Mouse (Mus musculus): ENCODE data around the gene Sorbs1. TPM values are rescaled to one million over a fixed set of nuclear protein-coding genes. Genes with fewer than 3 reads are reported as not detected.

Sorbs1 gene
- total RNA-seq, 2 experiments from 2014 or later = 90.0 to 111 TPM

DNA sequence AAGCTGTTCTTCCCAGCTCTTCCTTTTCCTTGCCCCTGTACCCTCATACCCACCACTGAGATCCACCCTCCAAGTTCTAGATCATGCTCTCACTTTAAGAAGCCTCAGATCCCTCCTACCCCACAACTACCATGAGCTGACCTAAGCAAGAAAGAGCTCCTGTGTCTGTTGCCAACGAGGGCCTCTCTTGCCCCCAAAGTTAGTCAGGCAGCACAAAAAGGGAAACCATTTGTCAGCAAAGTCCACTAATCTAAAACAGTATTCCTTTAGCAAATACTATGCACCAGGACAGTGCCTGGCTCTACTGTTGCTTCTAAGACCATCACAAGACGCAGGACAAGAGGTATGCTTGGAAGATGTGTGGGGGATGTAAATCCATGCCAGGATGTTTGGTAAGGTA lies 106.4 kb downstream of the Sorbs1 start:
- no peak for DNase-seq

- no peak for DNase-seq
Observed at GRCm38 (mm10) chr19:40406661-40407060, 106.9 kb downstream of the Sorbs1 start.

DNA sequence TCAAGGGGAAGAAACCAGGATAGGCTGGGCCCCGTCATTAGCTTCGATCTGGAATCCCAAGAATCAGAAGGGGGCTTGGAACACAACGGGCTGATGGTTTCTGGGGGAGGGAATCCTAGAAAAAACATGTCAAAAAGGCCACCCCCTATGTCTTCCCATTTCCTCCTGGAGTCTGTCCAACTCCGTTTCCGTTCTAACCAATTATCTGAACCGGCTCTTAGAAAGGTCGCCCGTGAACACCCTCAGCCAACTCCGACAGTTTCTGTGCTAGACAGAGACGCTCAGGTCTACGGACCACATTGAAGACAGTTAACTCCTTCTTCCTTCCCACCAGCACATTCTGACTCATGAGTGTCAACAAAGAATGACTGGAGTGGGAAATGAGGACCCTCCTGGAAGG lies 107.8 kb downstream of the Sorbs1 start:
- DNase-seq = no peak

GRCm38 (mm10) chr19:40404582-40404981 lies 109.0 kb downstream of the Sorbs1 start:
- DNase-seq = no peak

DNA sequence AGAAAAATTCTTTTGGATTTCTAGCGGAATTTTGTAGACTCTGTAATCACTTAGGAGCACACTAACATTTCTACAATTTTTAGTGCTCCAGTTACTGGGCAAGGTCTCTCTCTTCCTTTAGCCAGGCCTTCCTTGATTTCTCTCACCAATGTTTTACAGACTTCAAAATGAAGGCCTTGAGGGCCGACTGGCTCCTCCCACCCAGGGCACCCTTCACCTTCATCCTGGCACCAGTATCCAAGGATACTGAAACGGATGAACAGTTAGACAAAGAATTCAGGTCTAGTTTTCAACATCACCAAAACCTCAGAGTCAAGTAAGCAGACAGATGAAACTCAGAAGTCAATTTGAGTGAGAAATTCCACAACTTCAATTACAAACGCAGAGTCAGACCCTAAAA lies 109.6 kb downstream of the Sorbs1 start:
- no peak for DNase-seq

- no peak for DNase-seq
Observed at GRCm38 (mm10) chr19:40402155-40402963, 111.2 kb downstream of the Sorbs1 start.

DNA sequence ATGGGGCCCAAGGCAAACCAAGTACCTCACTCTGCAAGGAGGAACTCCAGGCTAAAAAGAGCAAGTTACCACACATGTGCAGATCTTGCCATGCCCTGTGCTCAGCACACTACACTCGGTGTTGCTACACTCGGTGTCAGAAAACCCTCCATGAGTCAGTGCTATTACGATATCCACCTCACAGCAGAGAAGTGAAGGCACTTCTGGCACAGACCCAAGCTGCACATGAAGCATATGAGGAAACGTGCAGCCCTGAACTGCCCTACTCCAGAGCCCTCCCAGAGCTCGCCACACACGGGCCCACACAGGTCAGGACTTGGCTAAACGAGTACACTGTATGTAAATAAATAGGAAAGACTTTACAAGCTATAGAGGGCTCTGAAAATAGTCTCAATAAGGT lies 112.4 kb downstream of the Sorbs1 start:
- DNase-seq = peak; percentile 64 to 79

DNA sequence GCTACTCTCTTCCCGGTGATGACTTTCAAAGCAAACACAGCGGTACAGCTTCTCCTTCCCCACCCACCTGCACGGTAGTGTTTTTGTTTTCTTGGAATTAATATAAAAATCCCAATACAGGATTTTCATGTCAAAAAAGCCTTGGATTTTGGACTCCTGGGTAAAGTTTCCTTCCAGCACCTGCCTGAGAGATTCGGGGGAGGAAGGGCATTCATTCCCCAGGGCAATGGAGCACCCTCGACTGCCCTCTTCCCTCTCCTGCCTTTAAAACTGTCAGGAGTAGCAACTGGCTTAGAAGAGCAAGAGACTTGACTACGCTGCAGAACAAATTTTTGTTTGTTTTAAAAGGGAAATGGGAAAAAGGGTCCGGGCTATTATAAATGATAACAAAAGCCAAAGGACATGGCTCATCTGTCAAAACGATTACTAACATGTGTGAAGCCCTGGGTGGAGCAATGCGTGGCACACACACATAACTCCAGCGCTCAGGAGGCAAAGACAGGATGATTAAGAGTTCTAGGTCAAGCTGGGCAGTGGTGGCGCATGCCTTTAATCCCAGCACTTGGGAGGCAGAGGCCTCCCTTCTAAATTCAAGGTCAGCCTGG lies 113.1 kb downstream of the Sorbs1 start:
- DNase-seq = peak in 1 of 2 experiments; percentile 25

DNA sequence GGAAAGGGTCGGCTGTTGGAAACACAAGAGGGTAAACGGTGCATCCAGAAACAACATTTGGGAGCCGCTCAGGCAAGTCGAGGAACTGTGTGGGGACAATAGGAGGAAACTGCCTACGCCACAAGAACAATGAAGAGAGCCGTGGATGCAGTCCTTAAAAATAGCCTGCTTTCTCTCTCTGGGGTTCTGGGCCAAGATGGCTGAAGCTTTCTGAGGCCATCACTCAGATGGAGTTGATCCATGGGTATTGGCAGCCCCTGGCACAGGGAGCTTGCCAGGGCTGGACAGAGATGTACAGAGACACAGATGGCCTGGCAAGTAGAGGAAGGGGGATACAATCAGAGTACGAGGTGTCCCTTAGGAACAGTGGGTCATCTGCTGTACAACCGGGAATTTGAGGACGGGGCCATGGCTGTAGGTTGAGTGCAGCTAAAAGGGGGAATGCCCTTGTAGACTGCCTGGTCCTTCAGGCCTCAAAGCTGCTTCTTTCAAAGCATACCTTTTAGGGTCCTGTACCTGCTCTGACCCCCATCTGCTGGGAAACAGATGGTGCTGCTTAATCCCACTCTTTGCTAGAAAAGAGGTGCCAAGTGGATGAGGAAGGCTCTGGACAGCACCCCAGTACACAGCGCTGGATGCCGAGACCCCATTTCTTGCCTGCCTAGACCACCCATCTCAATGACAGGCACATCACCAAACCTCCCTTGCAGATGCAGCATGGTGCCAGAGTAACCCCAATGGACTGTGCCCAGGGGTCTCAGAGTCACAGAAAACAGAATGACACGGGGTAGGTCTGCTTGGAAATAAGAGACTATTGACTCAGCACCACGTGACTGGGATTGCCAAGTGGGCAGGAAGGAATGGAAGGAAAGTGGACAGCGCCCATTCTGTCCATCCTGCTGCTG lies 117.6 kb downstream of the Sorbs1 start:
- no peak for DNase-seq

DNA sequence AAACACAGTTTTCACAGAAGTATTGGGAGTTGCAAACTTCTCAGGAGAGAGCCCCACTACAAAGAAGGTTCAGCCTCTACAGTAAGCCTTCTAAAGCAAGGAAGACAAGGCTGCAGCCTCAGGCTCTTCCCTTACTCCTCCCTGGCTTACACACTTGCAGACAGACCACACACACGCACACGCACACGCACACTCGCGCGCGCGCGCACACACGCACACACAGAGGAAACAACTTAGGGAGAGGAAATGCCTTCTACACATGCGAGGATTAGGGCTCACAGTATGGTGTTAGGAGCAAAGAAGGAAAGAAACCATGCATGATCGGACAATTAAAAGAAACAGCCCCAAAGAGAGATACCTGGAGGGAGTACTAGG lies 118.3 kb downstream of the Sorbs1 start:
- DNase-seq = no peak

DNA sequence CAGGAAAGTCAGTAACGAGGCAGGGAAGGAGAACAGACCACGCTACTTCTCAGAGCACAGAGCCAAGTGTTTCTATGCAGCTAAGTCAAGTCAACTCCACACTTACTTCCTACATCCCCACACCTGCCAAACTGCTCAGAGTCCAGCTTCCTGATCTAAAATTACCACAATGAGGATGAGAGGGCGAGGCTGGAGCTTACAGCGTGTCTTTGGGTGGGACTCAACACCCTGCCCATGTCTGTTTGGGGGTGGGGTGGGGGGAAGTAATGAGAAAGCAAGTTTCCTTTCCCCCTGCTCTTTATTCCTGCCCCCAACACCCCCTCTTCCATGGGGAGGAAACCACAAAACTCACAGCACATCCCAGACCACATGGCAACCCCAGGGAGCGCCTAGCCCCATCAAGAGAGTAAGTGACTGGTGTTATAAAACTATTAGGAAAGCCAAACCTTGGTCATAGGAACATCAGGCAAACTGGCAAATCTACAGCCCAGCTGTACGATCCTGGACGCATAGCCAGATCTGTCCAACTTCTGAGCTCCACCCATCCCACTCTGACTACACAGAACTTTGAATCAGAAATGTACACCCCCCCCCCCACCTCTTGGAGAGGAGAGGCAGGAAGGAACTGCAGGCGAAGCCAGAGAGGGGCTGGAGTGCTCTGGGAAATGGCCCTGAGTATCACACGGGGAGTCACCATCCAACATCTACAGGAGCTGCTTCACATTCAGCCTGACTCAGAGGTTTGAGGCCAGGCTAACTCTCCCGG lies 118.8 kb downstream of the Sorbs1 start:
- no peak for DNase-seq

GRCm38 (mm10) chr19:40392795-40393392 lies 120.7 kb downstream of the Sorbs1 start:
- no peak for DNase-seq

GRCm38 (mm10) chr19:40391469-40391868 lies 122.1 kb downstream of the Sorbs1 start:
- DNase-seq = peak; percentile 84 to 85

DNA sequence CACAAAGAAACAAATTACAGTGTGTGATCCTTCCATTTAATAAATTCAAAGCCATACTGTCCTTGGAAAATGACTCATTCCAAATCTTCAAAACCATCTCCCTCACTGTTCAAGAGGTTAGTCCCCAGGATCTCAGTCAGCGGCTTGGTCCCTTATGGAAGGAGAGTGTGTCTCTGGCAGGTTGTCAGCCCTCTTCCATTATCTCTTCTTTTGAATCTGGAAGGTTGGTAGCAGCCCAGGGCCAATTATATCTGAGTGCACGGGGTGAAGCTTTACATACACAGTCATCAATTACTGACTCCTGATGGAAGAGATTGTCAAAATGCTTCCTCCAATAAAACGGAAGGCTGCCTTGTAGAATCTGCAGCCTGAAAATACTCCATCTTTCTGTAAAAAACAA lies 126.7 kb downstream of the Sorbs1 start:
- DNase-seq = peak in 1 of 2 experiments; percentile 36

GRCm38 (mm10) chr19:40385334-40385733 lies 128.2 kb downstream of the Sorbs1 start:
- DNase-seq = no peak

DNA sequence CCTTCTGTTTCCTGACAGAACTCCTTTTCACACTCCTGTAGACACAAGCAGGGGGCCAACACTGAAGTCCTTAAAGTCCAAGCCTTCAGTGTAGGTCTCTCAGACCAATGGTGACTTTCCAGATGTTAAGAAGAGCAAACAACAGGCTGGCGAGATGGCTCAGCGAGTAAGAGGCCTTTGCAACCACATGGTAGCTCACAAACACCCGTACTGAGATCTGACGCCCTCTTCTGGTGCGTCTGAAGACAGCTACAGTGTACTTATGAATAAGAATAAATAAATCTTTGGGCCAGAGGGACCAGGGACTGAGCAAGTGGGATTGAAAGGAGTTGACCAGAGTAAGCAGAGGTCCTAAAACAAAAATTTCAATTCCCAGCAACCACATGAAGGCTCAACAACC lies 129.6 kb downstream of the Sorbs1 start:
- peak in 1 of 2 experiments; percentile 43 for DNase-seq

DNA sequence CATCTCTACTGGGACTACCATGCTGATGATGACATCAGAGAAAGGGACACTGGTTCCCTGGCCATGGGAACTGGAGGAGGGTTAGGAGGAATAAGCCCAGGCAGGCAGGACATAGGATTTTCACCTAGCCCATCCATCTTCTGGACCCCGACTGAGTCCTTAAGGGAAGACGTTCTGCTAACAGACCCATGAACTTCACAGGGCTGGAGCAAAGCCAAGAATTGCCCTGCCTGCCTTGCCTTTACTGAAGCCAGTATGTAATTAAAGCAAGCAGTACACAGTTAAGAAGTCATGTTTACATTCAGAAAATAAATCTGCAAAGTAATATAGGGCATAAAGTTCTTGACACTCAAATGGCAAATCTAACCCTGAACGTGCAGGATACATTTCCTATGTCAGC lies 132.9 kb downstream of the Sorbs1 start:
- no peak for DNase-seq

- DNase-seq = no peak
Observed at GRCm38 (mm10) chr19:40380005-40380404, 133.6 kb downstream of the Sorbs1 start.

DNA sequence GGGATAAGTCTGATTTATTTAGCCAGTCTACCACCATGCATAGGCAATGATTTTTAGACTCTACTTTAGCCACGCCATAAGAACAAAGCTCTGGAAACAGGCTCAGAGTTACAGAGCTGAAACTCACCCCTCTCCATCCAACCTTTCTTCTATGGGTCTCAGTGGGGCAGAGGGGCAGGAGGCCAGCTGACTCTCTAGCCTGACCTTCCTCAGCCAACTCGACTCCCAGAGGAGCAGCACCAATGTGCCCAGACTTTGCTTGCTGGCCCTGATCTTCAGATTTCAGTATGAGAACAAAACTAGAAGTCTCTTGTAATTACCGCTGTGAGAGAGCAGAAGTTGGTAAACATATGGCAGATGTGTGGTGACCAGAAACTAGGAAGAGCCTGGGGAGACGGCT lies 134.5 kb downstream of the Sorbs1 start:
- DNase-seq = peak in 1 of 2 experiments; percentile 32

- DNase-seq = no peak
Observed at GRCm38 (mm10) chr19:40377632-40378031, 135.9 kb downstream of the Sorbs1 start.

GRCm38 (mm10) chr19:40376566-40377281 lies 136.9 kb downstream of the Sorbs1 start:
- no peak for DNase-seq
